Mouse (Mus musculus) megakaryocyte, embryonic 14.5 days (primary cell): ENCODE measurements at regions not wholly inside any gene's neighbourhood (a gene's known extent, or its start where the extent isn't known, plus 50 kb on each side); places are given as distances from the start of the nearest gene placed in this dataset.

Experiments used
- FLI1 ChIP-seq: IDR thresholded peaks from 2 replicates; pipeline ENCODE4 v1.6.1; 2012; ENCODE audit warnings: low read length, inconsistent platforms, mixed read lengths
- GATA1 ChIP-seq: IDR thresholded peaks from 3 replicates; pipeline ENCODE4 v1.6.1; 2012; ENCODE audit warnings: mixed read lengths, low read length, inconsistent platforms, borderline replicate concordance

GRCm38 (mm10) chr10:105638500-105638899 is 64.2 kb upstream of the Tmtc2 start:
- TF ChIP-seq GATA1 (no peak), FLI1 (no peak)
